Mouse (Mus musculus): ENCODE results near the gene Coq2. TPM values are rescaled to one million over a fixed set of nuclear protein-coding genes. Genes with fewer than 3 reads are reported as not detected.

Coq2 gene
- polyA plus RNA-seq, 1 experiment from 2014 or later, result 82.5 TPM

- DNase-seq (ENCODE audit: low spot score) (no peak), ATAC-seq (replicated peaks; ENCODE audit: low FRiP score, low TSS enrichment, low read depth) (peak; percentile 66; the same call in 1 of the 2 replicates)
Measured at GRCm38 (mm10) chr5:100638483-100638882, 36.5 kb downstream of the Coq2 start.

GRCm38 (mm10) chr5:100636794-100637544 is 38.0 kb downstream of the Coq2 start:
- no peak overlapping the region for H3K27ac ChIP-seq (ENCODE audit: low read depth)
- no peak overlapping the region for H3K4me3 ChIP-seq (ENCODE audit: low read depth, low read length)
- peaks cover 6% of the 10 kb centered on the region; the same call in 1 of the 2 replicates for H3K4me1 ChIP-seq (replicated peaks; ENCODE audit: control insufficient read depth, insufficient read depth, low read length)
- ATAC-seq (replicated peaks; ENCODE audit: low FRiP score, low TSS enrichment, low read depth) (no peak), DNase-seq (ENCODE audit: low spot score) (no peak)
- 59% methylated on average over 8 of the region's 8 CpGs for whole genome bisulfite sequencing
- no peak overlapping the region for H3K4me2 ChIP-seq (ENCODE audit: low read length)
- H3K36me3 ChIP-seq (ENCODE audit: control insufficient read depth, insufficient read depth, low read length), result no peaks in the 10 kb centered on the region
- H3K9me3 ChIP-seq (ENCODE audit: control insufficient read depth, low read length), result no peaks in the 10 kb centered on the region
- H3K27me3 ChIP-seq (replicated peaks; ENCODE audit: control insufficient read depth, insufficient read depth, low read length), result no peaks in the 10 kb centered on the region
- H3K9ac ChIP-seq (ENCODE audit: low read length), result no peak overlapping the region

More at GRCm38 (mm10) chr5:100638483-100638882, 36.5 kb downstream of the Coq2 start:
- Histone ChIP-seq H3K4me3 (ENCODE audit: low read depth, low read length) (no peak overlapping the region), H3K4me2 (ENCODE audit: low read length) (no peak overlapping the region), H3K27me3 (replicated peaks; ENCODE audit: control insufficient read depth, insufficient read depth, low read length) (no peaks in the 10 kb centered on the region), H3K36me3 (ENCODE audit: control insufficient read depth, insufficient read depth, low read length) (no peaks in the 10 kb centered on the region), H3K9ac (ENCODE audit: low read length) (no peak overlapping the region), H3K27ac (ENCODE audit: low read depth) (no peak overlapping the region), H3K4me1 (replicated peaks; ENCODE audit: control insufficient read depth, insufficient read depth, low read length) (peaks cover 8% of the 10 kb centered on the region), H3K9me3 (ENCODE audit: control insufficient read depth, low read length) (no peaks in the 10 kb centered on the region)
- WGBS, result 68% methylated on average over 8 of the region's 8 CpGs

- H3K27me3 ChIP-seq (replicated peaks; ENCODE audit: control insufficient read depth, insufficient read depth, low read length), result no peaks in the 10 kb centered on the region
- H3K9me3 ChIP-seq (ENCODE audit: control insufficient read depth, low read length), result no peaks in the 10 kb centered on the region
- H3K9ac ChIP-seq (ENCODE audit: low read length), result no peak overlapping the region
- no peaks in the 10 kb centered on the region for H3K36me3 ChIP-seq (ENCODE audit: control insufficient read depth, insufficient read depth, low read length)
- H3K27ac ChIP-seq (ENCODE audit: low read depth), result no peak overlapping the region
- H3K4me1 ChIP-seq (replicated peaks; ENCODE audit: control insufficient read depth, insufficient read depth, low read length), result peaks cover 6% of the 10 kb centered on the region; the same call in 1 of the 2 replicates
- no peak overlapping the region for H3K4me2 ChIP-seq (ENCODE audit: low read length)
- no peak overlapping the region for H3K4me3 ChIP-seq (ENCODE audit: low read depth, low read length)
- WGBS, result 85% methylated on average over 4 of the region's 4 CpGs
- DNase-seq (ENCODE audit: low spot score), result no peak
- ATAC-seq (replicated peaks; ENCODE audit: low FRiP score, low TSS enrichment, low read depth), result no peak
Measured at GRCm38 (mm10) chr5:100635908-100636307, 39.0 kb downstream of the Coq2 start.

GRCm38 (mm10) chr5:100634885-100635478 is 40.0 kb downstream of the Coq2 start:
- H3K9me3 ChIP-seq (ENCODE audit: control insufficient read depth, low read length), result no peaks in the 10 kb centered on the region
- ATAC-seq (replicated peaks; ENCODE audit: low FRiP score, low TSS enrichment, low read depth), result no peak

GRCm38 (mm10) chr5:100632540-100633129 is 42.3 kb downstream of the Coq2 start:
- 0 out of 2 replicates have a peak overlapping the region, but pooled peaks have one; percentile 11 for H3K27ac ChIP-seq (ENCODE audit: low read depth)
- H3K4me3 ChIP-seq (ENCODE audit: low read depth, low read length), result no peak overlapping the region
- DNase-seq (ENCODE audit: low spot score), result no peak
- no peak overlapping the region for H3K4me2 ChIP-seq (ENCODE audit: low read length)
- peak; percentile 67 for ATAC-seq (replicated peaks; ENCODE audit: low FRiP score, low TSS enrichment, low read depth)
- peaks cover 6% of the 10 kb centered on the region; the same call in 1 of the 2 replicates for H3K4me1 ChIP-seq (replicated peaks; ENCODE audit: control insufficient read depth, insufficient read depth, low read length)
- 83% methylated on average over 8 of the region's 8 CpGs for WGBS
- no peak overlapping the region for H3K9ac ChIP-seq (ENCODE audit: low read length)
- H3K36me3 ChIP-seq (ENCODE audit: control insufficient read depth, insufficient read depth, low read length), result no peaks in the 10 kb centered on the region
- no peaks in the 10 kb centered on the region for H3K27me3 ChIP-seq (replicated peaks; ENCODE audit: control insufficient read depth, insufficient read depth, low read length)
- H3K9me3 ChIP-seq (ENCODE audit: control insufficient read depth, low read length), result no peaks in the 10 kb centered on the region

More at GRCm38 (mm10) chr5:100634885-100635478, 40.0 kb downstream of the Coq2 start:
- H3K9ac ChIP-seq (ENCODE audit: low read length), result no peak overlapping the region
- H3K27me3 ChIP-seq (replicated peaks; ENCODE audit: control insufficient read depth, insufficient read depth, low read length), result no peaks in the 10 kb centered on the region
- H3K4me3 ChIP-seq (ENCODE audit: low read depth, low read length), result no peak overlapping the region
- no peaks in the 10 kb centered on the region for H3K36me3 ChIP-seq (ENCODE audit: control insufficient read depth, insufficient read depth, low read length)
- H3K4me1 ChIP-seq (replicated peaks; ENCODE audit: control insufficient read depth, insufficient read depth, low read length), result peaks cover 6% of the 10 kb centered on the region; the same call in 1 of the 2 replicates
- DNase-seq (ENCODE audit: low spot score), result no peak
- H3K27ac ChIP-seq (ENCODE audit: low read depth), result no peak overlapping the region
- 87% methylated on average over 8 of the region's 8 CpGs for WGBS
- H3K4me2 ChIP-seq (ENCODE audit: low read length), result no peak overlapping the region

GRCm38 (mm10) chr5:100628807-100629206 is 46.1 kb downstream of the Coq2 start:
- no peaks in the 10 kb centered on the region for H3K36me3 ChIP-seq (ENCODE audit: control insufficient read depth, insufficient read depth, low read length)
- no peak for DNase-seq (ENCODE audit: low spot score)
- H3K27me3 ChIP-seq (replicated peaks; ENCODE audit: control insufficient read depth, insufficient read depth, low read length), result no peaks in the 10 kb centered on the region
- ATAC-seq (replicated peaks; ENCODE audit: low FRiP score, low TSS enrichment, low read depth), result no peak
- H3K9ac ChIP-seq (ENCODE audit: low read length), result no peak overlapping the region
- no peak overlapping the region for H3K4me2 ChIP-seq (ENCODE audit: low read length)
- no peak overlapping the region for H3K27ac ChIP-seq (ENCODE audit: low read depth)
- H3K4me1 ChIP-seq (replicated peaks; ENCODE audit: control insufficient read depth, insufficient read depth, low read length), result peaks cover 4% of the 10 kb centered on the region; the same call in 1 of the 2 replicates
- no peak overlapping the region for H3K4me3 ChIP-seq (ENCODE audit: low read depth, low read length)
- WGBS, result 93% methylated on average over 4 of the region's 4 CpGs
- H3K9me3 ChIP-seq (ENCODE audit: control insufficient read depth, low read length), result no peaks in the 10 kb centered on the region

GRCm38 (mm10) chr5:100626526-100626925 is 48.4 kb downstream of the Coq2 start:
- Histone ChIP-seq H3K27ac (ENCODE audit: low read depth) (no peak overlapping the region), H3K9me3 (ENCODE audit: control insufficient read depth, low read length) (no peaks in the 10 kb centered on the region), H3K4me3 (ENCODE audit: low read depth, low read length) (no peak overlapping the region), H3K27me3 (replicated peaks; ENCODE audit: control insufficient read depth, insufficient read depth, low read length) (no peaks in the 10 kb centered on the region), H3K9ac (ENCODE audit: low read length) (no peak overlapping the region), H3K4me2 (ENCODE audit: low read length) (no peak overlapping the region), H3K36me3 (ENCODE audit: control insufficient read depth, insufficient read depth, low read length) (no peaks in the 10 kb centered on the region), H3K4me1 (replicated peaks; ENCODE audit: control insufficient read depth, insufficient read depth, low read length) (no peaks in the 10 kb centered on the region)
- WGBS, result 50% methylated on average over 6 of the region's 6 CpGs
- 0 out of 2 replicates have a peak, but pooled peaks have one; percentile 28 for ATAC-seq (replicated peaks; ENCODE audit: low FRiP score, low TSS enrichment, low read depth)
- DNase-seq (ENCODE audit: low spot score), result no peak

- 63% methylated on average over 9 of the region's 9 CpGs for WGBS
Measured at GRCm38 (mm10) chr5:100624743-100625360, 50.1 kb downstream of the Coq2 start.

More at GRCm38 (mm10) chr5:100624743-100625360, 50.1 kb downstream of the Coq2 start:
- Histone ChIP-seq H3K4me2 (ENCODE audit: low read length) (no peak overlapping the region), H3K27ac (ENCODE audit: low read depth) (no peak overlapping the region), H3K4me3 (ENCODE audit: low read depth, low read length) (no peak overlapping the region), H3K4me1 (replicated peaks; ENCODE audit: control insufficient read depth, insufficient read depth, low read length) (no peaks in the 10 kb centered on the region), H3K9me3 (ENCODE audit: control insufficient read depth, low read length) (no peaks in the 10 kb centered on the region), H3K27me3 (replicated peaks; ENCODE audit: control insufficient read depth, insufficient read depth, low read length) (no peaks in the 10 kb centered on the region), H3K36me3 (ENCODE audit: control insufficient read depth, insufficient read depth, low read length) (no peaks in the 10 kb centered on the region), H3K9ac (ENCODE audit: low read length) (no peak overlapping the region)
- ATAC-seq (replicated peaks; ENCODE audit: low FRiP score, low TSS enrichment, low read depth) (no peak), DNase-seq (ENCODE audit: low spot score) (no peak)

All from intestine, embryonic 14.5 days (tissue).